Mouse (Mus musculus): ENCODE results near the gene Miip.

Miip gene

GRCm38 (mm10) chr4:147868450-147869031 is at the start of gene Miip, which contains the start of gene Fv1:
TSS of gene Miip (minus strand) at chr4:147868816.
TSS of gene Fv1 (plus strand) at chr4:147868979.
- DNase-seq (ENCODE audit: low read depth, low spot score): peak; percentile 94

GRCm38 (mm10) chr4:147909486-147909885 is 40.9 kb upstream of the Miip start:
- no peak for DNase-seq (ENCODE audit: low read depth, low spot score)

- no peak for DNase-seq (ENCODE audit: low read depth, low spot score)
These were observed 37.6 kb upstream of the Miip start for GRCm38 (mm10) chr4:147906230-147906629.

GRCm38 (mm10) chr4:147905090-147905659 is 36.6 kb upstream of the Miip start:
- no peak for DNase-seq (ENCODE audit: low read depth, low spot score)

GRCm38 (mm10) chr4:147904313-147905089 is 35.9 kb upstream of the Miip start, which contains the start of gene Mfn2:
TSS of gene Mfn2 (minus strand) at chr4:147904704.
- DNase-seq (ENCODE audit: low read depth, low spot score): peak; percentile 83

- DNase-seq (ENCODE audit: low read depth, low spot score): no peak
These were observed 35.0 kb upstream of the Miip start for GRCm38 (mm10) chr4:147903601-147904000.

GRCm38 (mm10) chr4:147902906-147903500 is 34.4 kb upstream of the Miip start:
- no peak for DNase-seq (ENCODE audit: low read depth, low spot score)

GRCm38 (mm10) chr4:147900452-147900851 is 31.8 kb upstream of the Miip start:
- DNase-seq (ENCODE audit: low read depth, low spot score): no peak

- no peak for DNase-seq (ENCODE audit: low read depth, low spot score)
These were observed 28.7 kb upstream of the Miip start for GRCm38 (mm10) chr4:147897348-147897747.

GRCm38 (mm10) chr4:147896411-147896810 is 27.8 kb upstream of the Miip start:
- no peak for DNase-seq (ENCODE audit: low read depth, low spot score)

GRCm38 (mm10) chr4:147895815-147896330 is 27.3 kb upstream of the Miip start:
- DNase-seq (ENCODE audit: low read depth, low spot score): no peak

GRCm38 (mm10) chr4:147890341-147890740 is 21.7 kb upstream of the Miip start:
- no peak for DNase-seq (ENCODE audit: low read depth, low spot score)

- DNase-seq (ENCODE audit: low read depth, low spot score): no peak
These were observed 19.6 kb upstream of the Miip start for GRCm38 (mm10) chr4:147888237-147888636.

- no peak for DNase-seq (ENCODE audit: low read depth, low spot score)
These were observed 18.7 kb upstream of the Miip start for GRCm38 (mm10) chr4:147887277-147887676.

GRCm38 (mm10) chr4:147886158-147886557 is 17.5 kb upstream of the Miip start:
- DNase-seq (ENCODE audit: low read depth, low spot score): no peak

- DNase-seq (ENCODE audit: low read depth, low spot score): no peak
These were observed 15.5 kb upstream of the Miip start for GRCm38 (mm10) chr4:147884138-147884537.

GRCm38 (mm10) chr4:147883041-147883440 is 14.4 kb upstream of the Miip start:
- DNase-seq (ENCODE audit: low read depth, low spot score): no peak

GRCm38 (mm10) chr4:147881792-147882191 is 13.2 kb upstream of the Miip start:
- no peak for DNase-seq (ENCODE audit: low read depth, low spot score)

GRCm38 (mm10) chr4:147879865-147880264 is 11.2 kb upstream of the Miip start:
- no peak for DNase-seq (ENCODE audit: low read depth, low spot score)

GRCm38 (mm10) chr4:147879456-147879855 is 10.8 kb upstream of the Miip start:
- DNase-seq (ENCODE audit: low read depth, low spot score): no peak

GRCm38 (mm10) chr4:147878537-147878936 is 9.9 kb upstream of the Miip start:
- no peak for DNase-seq (ENCODE audit: low read depth, low spot score)

Measured in c-Kit-negative CD71-positive TER-119-positive erythroid progenitor cells, embryonic 14.5 days (primary cell).